In genomic region chr2:33179930-33180630, GRCm38 (mm10) we compare ENCODE assay signal across 8 mouse cellular contexts. TPM values are rescaled to one million over a fixed set of nuclear protein-coding genes. Genes with fewer than 3 reads are reported as not detected.
DNase-seq lines count a peak whose midpoint lies in the region; ATAC-seq and TF ChIP-seq lines count a peak whose summit lies in the region.

No protein-coding gene starts in this region.

- H3K9ac ChIP-seq in forebrain, embryonic 11.5 days (ENCODE audit: low read length) = no peak overlapping the region
- H3K9ac ChIP-seq in forebrain, postnatal 0 days = no peak overlapping the region

- no peaks in the 10 kb centered on the region for H3K36me3 ChIP-seq in forebrain, embryonic 10.5 days (replicated peaks)
- no peaks in the 10 kb centered on the region for H3K36me3 ChIP-seq in forebrain, embryonic 11.5 days (ENCODE audit: control insufficient read depth, insufficient read depth, low read length)
- no peaks in the 10 kb centered on the region for H3K36me3 ChIP-seq in forebrain, postnatal 0 days (ENCODE audit: insufficient read depth)
- H3K36me3 ChIP-seq in thymus, adult 2 months (ENCODE audit: control insufficient read depth, insufficient read depth, low read length) = no peaks in the 10 kb centered on the region

- TF ChIP-seq CTCF in forebrain, postnatal 0 days (IDR thresholded peaks at IDR 0.05; ENCODE audit: low read depth) = no peak
- TF ChIP-seq CTCF in thymus, adult 2 months (IDR thresholded peaks at IDR 0.05; ENCODE audit: borderline replicate concordance, control insufficient read depth, extremely low read depth, insufficient read depth, low read length, poor library complexity) = no peak

- no peak for TF ChIP-seq POLR2A in thymus, adult 2 months (IDR thresholded peaks at IDR 0.05; ENCODE audit: control insufficient read depth, extremely low read depth, insufficient read depth, low read length, poor library complexity)

- H3K4me3 ChIP-seq in forebrain, embryonic 10.5 days = no peak overlapping the region
- H3K4me3 ChIP-seq in forebrain, embryonic 11.5 days (ENCODE audit: low read depth, low read length) = no peak overlapping the region
- H3K4me3 ChIP-seq in forebrain, postnatal 0 days (ENCODE audit: low read depth, low read length) = no peak overlapping the region
- H3K4me3 ChIP-seq in thymus, adult 2 months (ENCODE audit: control insufficient read depth, insufficient read depth, low read length) = no peak overlapping the region

- ATAC-seq in forebrain, embryonic 11.5 days (replicated peaks; ENCODE audit: low FRiP score) = no peak
- 0 out of 2 replicates have a peak, but pooled peaks have one; percentile 21 for ATAC-seq in forebrain, postnatal 0 days

- H3K9me3 ChIP-seq in forebrain, embryonic 10.5 days = no peaks in the 10 kb centered on the region
- H3K9me3 ChIP-seq in forebrain, embryonic 11.5 days (ENCODE audit: control insufficient read depth, low read length) = no peaks in the 10 kb centered on the region
- H3K9me3 ChIP-seq in forebrain, postnatal 0 days (ENCODE audit: low read length) = no peaks in the 10 kb centered on the region

- no peak overlapping the region for H3K4me2 ChIP-seq in forebrain, embryonic 11.5 days (ENCODE audit: low read depth, low read length, severe bottlenecking)
- no peak overlapping the region for H3K4me2 ChIP-seq in forebrain, postnatal 0 days (ENCODE audit: low read depth)

- H3K4me1 ChIP-seq in forebrain, embryonic 10.5 days = peaks cover 35% of the 10 kb centered on the region
- peaks cover 17% of the 10 kb centered on the region for H3K4me1 ChIP-seq in forebrain, embryonic 11.5 days (replicated peaks; ENCODE audit: control insufficient read depth, insufficient read depth, low read length)
- H3K4me1 ChIP-seq in forebrain, postnatal 0 days (ENCODE audit: insufficient read depth) = peaks cover 10% of the 10 kb centered on the region; the same call in 1 of the 2 replicates
- H3K4me1 ChIP-seq in thymus, adult 2 months (replicated peaks; ENCODE audit: control insufficient read depth, insufficient read depth, low read length) = no peaks in the 10 kb centered on the region

- 71% methylated on average over 16 of the region's 16 CpGs for WGBS in forebrain, embryonic 10.5 days
- WGBS in forebrain, embryonic 11.5 days = 64% methylated on average over 16 of the region's 16 CpGs
- 22% methylated on average over 16 of the region's 16 CpGs for WGBS in forebrain, postnatal 0 days
- WGBS in thymus, adult 2 months = 93% methylated on average over 16 of the region's 16 CpGs

- no peak for DNase-seq in forebrain, embryonic 10.5 days (ENCODE audit: extremely low spot score, low spot score)
- no peak for DNase-seq in forebrain, embryonic 11.5 days (ENCODE audit: low spot score)
- DNase-seq in CD4-positive helper T cell, adult 2 months (ENCODE audit: low read depth, low spot score) = peak; percentile 59
- no peak for DNase-seq in forebrain, postnatal 0 days
- DNase-seq in kidney, postnatal 25 days = peak; percentile 80 to 93
- DNase-seq in cerebellum, postnatal 25 days = no peak
- DNase-seq in thymus, adult 2 months = no peak
- no peak for DNase-seq in thymus, postnatal 14 days

- H3K27me3 ChIP-seq in forebrain, embryonic 10.5 days (ENCODE audit: poor library complexity, severe bottlenecking) = peaks cover 6% of the 10 kb centered on the region; the same call in 1 of the 2 replicates
- H3K27me3 ChIP-seq in forebrain, embryonic 11.5 days (ENCODE audit: control insufficient read depth, insufficient read depth, low read length) = no peaks in the 10 kb centered on the region
- no peaks in the 10 kb centered on the region for H3K27me3 ChIP-seq in forebrain, postnatal 0 days (ENCODE audit: insufficient read depth, low read length)
- no peaks in the 10 kb centered on the region for H3K27me3 ChIP-seq in thymus, adult 2 months (ENCODE audit: control insufficient read depth, insufficient read depth, low read length)

- peak overlapping the region; percentile 73 for H3K27ac ChIP-seq in forebrain, embryonic 10.5 days
- no peak overlapping the region for H3K27ac ChIP-seq in forebrain, embryonic 11.5 days (ENCODE audit: low read depth, low read length)
- no peak overlapping the region for H3K27ac ChIP-seq in forebrain, postnatal 0 days (ENCODE audit: low read depth, low read length)
- no peak overlapping the region for H3K27ac ChIP-seq in thymus, adult 2 months (ENCODE audit: control insufficient read depth, insufficient read depth, low read length)

RNA-seq across cellular contexts. Expression of gene Angptl2, which starts 35.8 kb away (rescaled TPM):
- polyA plus RNA-seq in forebrain, embryonic 10.5 days (2016; fragmentation: Nextera tagmentation; extraction: Ambion mirVana) = 24.3 and 25.1 TPM in 2 replicates
- polyA plus RNA-seq in forebrain, embryonic 11.5 days (2014; fragmentation: Nextera tagmentation; extraction: Ambion mirVana) = 24.4 and 25.2 TPM in 2 replicates
- 7.9 and 17.5 TPM in 2 replicates for total RNA-seq in forebrain, postnatal 0 days (2014; rRNA removed)
- 7.1 and 7.7 TPM in 2 replicates for polyA plus RNA-seq in forebrain, postnatal 0 days (2015; fragmentation: Nextera tagmentation; extraction: Ambion mirVana)
- 61.1 and 64.5 TPM in 2 replicates for polyA plus RNA-seq in thymus, adult 2 months (2012; rRNA removed)

RNA-seq across cellular contexts. Expression of gene Garnl3, which starts 48.6 kb away (rescaled TPM):
- polyA plus RNA-seq in forebrain, embryonic 10.5 days (2016; fragmentation: Nextera tagmentation; extraction: Ambion mirVana) = 8.6 and 9.1 TPM in 2 replicates
- 9.7 and 12.9 TPM in 2 replicates for polyA plus RNA-seq in forebrain, embryonic 11.5 days (2014; fragmentation: Nextera tagmentation; extraction: Ambion mirVana)
- 114 and 139 TPM in 2 replicates for total RNA-seq in forebrain, postnatal 0 days (2014; rRNA removed)
- polyA plus RNA-seq in forebrain, postnatal 0 days (2015; fragmentation: Nextera tagmentation; extraction: Ambion mirVana) = 43.7 and 49.8 TPM in 2 replicates
- 0.96 and 1.2 TPM in 2 replicates for polyA plus RNA-seq in thymus, adult 2 months (2012; rRNA removed)

Comparison
In these comparisons a context has a peak if more than half of its experiments do, and no peak if none do; other contexts are left out.
1. DNase-seq: peak in CD4-positive helper T cell, adult 2 months (single experiment) and kidney, postnatal 25 days (2 of 2); none in forebrain, embryonic 10.5 days (single experiment), forebrain, embryonic 11.5 days (single experiment), forebrain, postnatal 0 days (single experiment), cerebellum, postnatal 25 days (0 of 2), thymus, adult 2 months (single experiment) and thymus, postnatal 14 days (single experiment).